Mouse (Mus musculus) midbrain, postnatal 0 days (tissue): Measurements from ENCODE around the gene Actr3b. TPM values are rescaled to one million over a fixed set of nuclear protein-coding genes. Genes with fewer than 3 reads are reported as not detected.

ENCODE experiments used
- ATAC-seq: fragments of 200-750 bp; cut with Nextera tagmentation; 2 replicates; pipeline ENCODE4 v1.8.0; 2017; ENCODE audit warnings: moderate number of reproducible peaks, mild to moderate bottlenecking, moderate TSS enrichment, moderate library complexity; ENCODE audit not compliant: low FRiP score
- DNase-seq: peaks from one replicate; pipeline ENCODE4 v3.0.0-alpha.2; 2015; ENCODE audit warnings: low spot score
- H3K27ac ChIP-seq: fragments of 300-500 bp; sonication (generic); 2 replicates; pipeline ENCODE4 v1.5.1; 2014; ENCODE audit warnings: low read depth, mild to moderate bottlenecking, low read length, mixed read lengths
- H3K27me3 ChIP-seq: fragments of 300-500 bp; sonication (generic); 2 replicates; pipeline ENCODE4 v1.6.1; 2014; ENCODE audit warnings: low read length, control low read depth, mixed read lengths; ENCODE audit not compliant: insufficient read depth
- H3K36me3 ChIP-seq: fragments of 300-500 bp; sonication (generic); 2 replicates; pipeline ENCODE4 v1.6.1; 2014; ENCODE audit warnings: low read length, control low read depth, mixed read lengths; ENCODE audit not compliant: insufficient read depth
- H3K4me1 ChIP-seq: fragments of 300-500 bp; sonication (generic); 2 replicates; pipeline ENCODE4 v1.6.1; 2014; ENCODE audit warnings: mild to moderate bottlenecking, control low read depth, antibody characterized with exemption, low read length, mixed read lengths; ENCODE audit not compliant: insufficient read depth
- H3K4me2 ChIP-seq: fragments of 300-500 bp; sonication (generic); 2 replicates; pipeline ENCODE4 v1.6.1; 2014; ENCODE audit warnings: low read depth, mild to moderate bottlenecking, low read length, mixed read lengths; ENCODE audit not compliant: poor library complexity, severe bottlenecking
- H3K4me3 ChIP-seq: fragments of 300-500 bp; sonication (generic); 2 replicates; pipeline ENCODE4 v1.5.1; 2014; ENCODE audit warnings: low read depth, mild to moderate bottlenecking, low read length, moderate library complexity
- H3K9ac ChIP-seq: fragments of 300-500 bp; sonication (generic); replicated peaks from 2 replicates; pipeline ENCODE4 v1.6.1; 2014; ENCODE audit warnings: mild to moderate bottlenecking, low read length, moderate library complexity, mixed read lengths; ENCODE audit not compliant: poor library complexity, severe bottlenecking
- H3K9me3 ChIP-seq: fragments of 300-500 bp; sonication (generic); 2 replicates; pipeline ENCODE4 v1.6.1; 2016; ENCODE audit warnings: low read length, control low read depth
- CTCF ChIP-seq: IDR thresholded peaks from 2 replicates; pipeline ENCODE4 v1.5.1; 2016; ENCODE audit warnings: antibody characterized with exemption, mild to moderate bottlenecking
- WGBS: fragments of 180-500 bp; shearing (Covaris S2); extraction: QIAGEN DNeasy Blood & Tissue Kit; methylation state at CpG from one replicate; pipeline ENCODE4 v1.1.7; 2014; 5-methylcytosine and 5-hydroxymethylcytosine counted together
- polyA plus RNA-seq: library from polyadenylated mRNA; unstranded; fragments of >200 nt; fragmentation: Nextera tagmentation; extraction: Ambion mirVana; gene quantifications from 2 replicates; pipeline ENCODE4 v1.2.1, GENCODE M21; 2015
- total RNA-seq: library from RNA; depleted of rRNA; stranded (reverse); fragments of >200 nt; gene quantifications from 2 replicates; pipeline ENCODE4 v1.2.3, GENCODE M21; 2014; rRNA removed

The Actr3b gene
- total and polyA plus RNA-seq, 2 experiments from 2014 or later = 17.4 to 57.5 TPM

GRCm38 (mm10) chr5:25877281-25877680 is 117.5 kb downstream of the Actr3b start:
- Histone ChIP-seq H3K27ac (no peak overlapping the region), H3K4me2 (no peak overlapping the region), H3K9me3 (no peaks in the 10 kb centered on the region), H3K4me1 (no peaks in the 10 kb centered on the region), H3K27me3 (no peaks in the 10 kb centered on the region), H3K4me3 (no peak overlapping the region), H3K9ac (no peak overlapping the region), H3K36me3 (no peaks in the 10 kb centered on the region)
- ATAC-seq = no peak
- 81% methylated on average over 5 of the region's 5 CpGs for WGBS
- DNase-seq = no peak
- no peak for TF ChIP-seq CTCF

- Histone ChIP-seq H3K9me3 (no peaks in the 10 kb centered on the region), H3K9ac (no peak overlapping the region), H3K4me2 (no peak overlapping the region), H3K36me3 (no peaks in the 10 kb centered on the region), H3K4me3 (no peak overlapping the region), H3K4me1 (no peaks in the 10 kb centered on the region), H3K27me3 (no peaks in the 10 kb centered on the region), H3K27ac (no peak overlapping the region)
- DNase-seq = no peak
- TF ChIP-seq CTCF = no peak
- no peak for ATAC-seq
- WGBS = 81% methylated on average over 3 of the region's 3 CpGs
Observed at GRCm38 (mm10) chr5:25877996-25878395, 118.2 kb downstream of the Actr3b start.

- ATAC-seq = no peak
- no peak for DNase-seq
- 67% methylated on average over 3 of the region's 3 CpGs for WGBS
- Histone ChIP-seq H3K4me2 (no peak overlapping the region), H3K27ac (no peak overlapping the region), H3K36me3 (no peaks in the 10 kb centered on the region), H3K9me3 (no peaks in the 10 kb centered on the region), H3K27me3 (no peaks in the 10 kb centered on the region), H3K9ac (no peak overlapping the region), H3K4me1 (no peaks in the 10 kb centered on the region), H3K4me3 (no peak overlapping the region)
- no peak for TF ChIP-seq CTCF
Observed at GRCm38 (mm10) chr5:25886708-25887107, 126.9 kb downstream of the Actr3b start.

GRCm38 (mm10) chr5:25889746-25890382 is 130.1 kb downstream of the Actr3b start:
- WGBS = 29% methylated on average over 3 of the region's 3 CpGs
- no peak overlapping the region for H3K4me3 ChIP-seq
- H3K4me1 ChIP-seq = no peaks in the 10 kb centered on the region
- H3K36me3 ChIP-seq = no peaks in the 10 kb centered on the region
- no peak for TF ChIP-seq CTCF
- no peak overlapping the region for H3K27ac ChIP-seq
- H3K9ac ChIP-seq = no peak overlapping the region
- no peak overlapping the region for H3K4me2 ChIP-seq
- H3K9me3 ChIP-seq = no peaks in the 10 kb centered on the region
- H3K27me3 ChIP-seq = no peaks in the 10 kb centered on the region
- peak; percentile 15 for DNase-seq
- ATAC-seq = no peak

GRCm38 (mm10) chr5:25891321-25891720 is 131.5 kb downstream of the Actr3b start:
- H3K4me3 ChIP-seq = no peak overlapping the region
- H3K9me3 ChIP-seq = no peaks in the 10 kb centered on the region
- no peak for DNase-seq
- no peaks in the 10 kb centered on the region for H3K27me3 ChIP-seq
- no peak for TF ChIP-seq CTCF
- H3K9ac ChIP-seq = no peak overlapping the region
- no peak for ATAC-seq
- H3K4me1 ChIP-seq = no peaks in the 10 kb centered on the region
- 67% methylated on average over 1 of the region's 1 CpGs for WGBS
- no peaks in the 10 kb centered on the region for H3K36me3 ChIP-seq
- no peak overlapping the region for H3K27ac ChIP-seq
- H3K4me2 ChIP-seq = no peak overlapping the region

Other genes with a start within 250 kb of the Actr3b start
- gene Cct8l1, start 243.9 kb upstream of the Actr3b start, total RNA-seq = not detected in 2 replicates
- not detected in 2 replicates for gene Cct8l1, start 243.9 kb upstream of the Actr3b start, polyA plus RNA-seq
- 7.4 and 15.5 TPM in 2 replicates for gene Xrcc2, start 54.2 kb upstream of the Actr3b start, total RNA-seq
- 4.2 and 4.8 TPM in 2 replicates for gene Xrcc2, start 54.2 kb upstream of the Actr3b start, polyA plus RNA-seq
- not detected in 2 replicates for gene Gm21663, start 182.4 kb downstream of the Actr3b start, total RNA-seq
- gene Gm21663, start 182.4 kb downstream of the Actr3b start, polyA plus RNA-seq = not detected in 2 replicates
- gene Gm21671, start 194.4 kb downstream of the Actr3b start, total RNA-seq = not detected in 2 replicates
- 0.13 and 0.14 TPM in 2 replicates for gene Gm21671, start 194.4 kb downstream of the Actr3b start, polyA plus RNA-seq
- not detected in 2 replicates for gene Gm21680, start 212.7 kb downstream of the Actr3b start, total RNA-seq
- 0.10 and 0.22 TPM in 2 replicates for gene Gm21680, start 212.7 kb downstream of the Actr3b start, polyA plus RNA-seq
- gene Gm21698, start 228.7 kb downstream of the Actr3b start, total RNA-seq = not detected in 2 replicates
- gene Gm21698, start 228.7 kb downstream of the Actr3b start, polyA plus RNA-seq = 0.31 TPM in 1 of 2 replicates, not detected in the other
- gene Gm1979, start 244.8 kb downstream of the Actr3b start, total RNA-seq = not detected in 2 replicates
- 0.26 and 0.37 TPM in 2 replicates for gene Gm1979, start 244.8 kb downstream of the Actr3b start, polyA plus RNA-seq